Mouse (Mus musculus): ENCODE data around the gene Mknk2.

Mknk2 gene

DNA sequence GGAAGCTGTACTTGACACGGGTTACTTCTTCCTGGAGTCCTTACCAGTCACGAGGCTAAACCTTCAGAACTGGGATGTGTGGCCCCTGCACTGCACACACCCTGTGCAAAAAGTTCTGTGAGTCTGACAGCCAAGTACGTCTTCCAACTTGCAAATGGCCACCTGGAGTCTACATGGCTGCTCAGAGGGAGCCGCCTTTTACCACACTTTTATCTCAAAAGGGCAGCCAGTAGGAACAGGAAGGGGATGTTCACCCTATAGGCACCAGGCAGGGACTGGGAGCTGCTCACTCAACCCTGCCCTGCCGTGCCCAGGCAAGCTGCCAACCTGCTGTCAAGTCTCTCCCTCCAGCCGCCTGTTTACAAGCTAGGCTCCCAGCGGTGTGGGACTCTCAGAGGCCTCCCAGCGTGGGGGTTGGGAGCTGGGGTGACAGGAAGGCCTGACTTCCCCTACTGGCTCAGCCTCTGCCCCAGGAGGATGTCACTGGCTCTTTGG lies at the start of gene Mknk2:
Mknk2 (minus strand) TSS at position 171 of the 495 bp plus-strand sequence.
- in situ Hi-C loops (cut with MboI, MseI), result no loop called here

DNA sequence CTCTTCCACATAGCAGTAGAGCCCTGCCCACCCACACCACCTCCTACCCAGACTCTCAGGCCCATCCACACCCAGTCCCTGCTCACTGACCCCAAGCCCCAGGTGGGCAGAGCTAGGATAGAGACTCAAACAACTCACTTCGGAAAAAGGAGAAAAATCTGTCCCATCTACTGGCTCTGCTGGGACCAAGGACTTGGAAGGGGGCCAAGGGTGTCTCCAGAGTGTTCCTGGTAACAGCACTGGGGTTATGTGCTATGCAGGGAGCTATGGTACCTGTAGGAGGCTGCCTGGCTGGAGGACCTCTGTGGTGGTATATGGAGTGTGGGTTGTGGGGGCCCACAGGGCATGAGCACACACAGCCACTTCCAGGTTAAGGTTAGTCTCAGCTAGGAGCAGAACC lies 39.4 kb upstream of the Mknk2 start:
- in situ Hi-C loops (cut with MboI, MseI), result no loop called here

DNA sequence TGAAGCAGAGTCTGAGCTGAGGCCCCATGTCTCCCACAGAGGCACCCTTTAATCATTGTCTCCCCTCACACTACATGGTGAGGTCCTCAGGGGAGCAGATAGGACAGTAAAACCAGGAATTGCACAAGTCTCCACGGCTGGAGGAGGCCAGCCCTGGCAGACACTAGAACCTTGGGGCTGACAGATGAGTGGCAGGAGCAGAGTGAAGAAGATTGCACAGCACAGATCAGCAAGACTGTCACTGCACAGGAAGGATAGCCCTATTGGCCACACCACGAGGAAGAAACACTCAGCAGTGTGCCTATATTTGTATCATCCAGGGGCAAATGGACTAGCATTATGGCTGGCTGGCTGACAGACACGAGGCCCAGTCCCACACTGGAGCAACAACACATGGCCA lies 32.9 kb upstream of the Mknk2 start:
- in situ Hi-C loops (cut with MboI, MseI), result loop anchor here (5.0 kb wide), 1 partner anchor 66 kb away; no protein-coding TSS in a partner anchor

DNA sequence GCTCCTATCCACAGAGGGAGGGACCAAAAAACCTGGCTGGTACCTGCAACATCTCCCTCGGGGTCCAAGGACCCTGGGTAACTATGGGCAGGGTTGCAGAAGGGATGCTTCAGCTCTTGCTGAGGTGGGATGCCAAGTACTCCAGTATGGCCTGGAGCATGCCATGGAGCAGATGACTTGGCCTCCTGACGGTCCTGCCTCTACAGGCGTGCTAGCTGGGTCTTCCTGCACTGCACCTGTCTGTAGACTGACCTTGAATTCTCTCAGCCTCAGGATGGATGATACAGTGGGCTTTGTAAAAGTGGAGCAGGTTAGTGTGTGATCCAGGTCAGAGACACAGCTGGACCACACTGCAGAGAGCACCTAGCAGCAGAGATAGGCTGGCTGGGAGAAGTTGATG lies 27.6 kb upstream of the Mknk2 start:
- in situ Hi-C loops (cut with MboI, MseI), result no loop called here

DNA sequence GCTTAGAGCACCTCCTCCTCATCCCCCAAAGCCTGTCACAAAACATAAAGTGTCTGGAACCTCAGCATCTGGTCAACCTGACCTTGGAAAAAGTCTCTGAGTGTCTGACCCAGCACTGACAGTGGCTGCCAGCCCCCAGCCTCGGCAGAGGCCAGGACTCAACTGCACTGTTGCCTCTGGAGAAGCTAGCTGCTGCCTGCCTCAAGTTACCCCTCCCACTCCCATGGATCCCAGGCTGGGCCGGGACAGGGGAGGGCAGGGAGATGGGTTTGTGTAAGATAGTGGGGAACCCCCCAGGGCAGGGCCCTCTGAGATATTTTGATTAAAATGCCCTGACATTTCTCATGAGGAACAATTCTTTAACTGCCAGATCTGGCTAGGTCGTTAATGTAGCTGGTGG lies 27.1 kb upstream of the Mknk2 start:
- in situ Hi-C loops (cut with MboI, MseI), result no loop called here

DNA sequence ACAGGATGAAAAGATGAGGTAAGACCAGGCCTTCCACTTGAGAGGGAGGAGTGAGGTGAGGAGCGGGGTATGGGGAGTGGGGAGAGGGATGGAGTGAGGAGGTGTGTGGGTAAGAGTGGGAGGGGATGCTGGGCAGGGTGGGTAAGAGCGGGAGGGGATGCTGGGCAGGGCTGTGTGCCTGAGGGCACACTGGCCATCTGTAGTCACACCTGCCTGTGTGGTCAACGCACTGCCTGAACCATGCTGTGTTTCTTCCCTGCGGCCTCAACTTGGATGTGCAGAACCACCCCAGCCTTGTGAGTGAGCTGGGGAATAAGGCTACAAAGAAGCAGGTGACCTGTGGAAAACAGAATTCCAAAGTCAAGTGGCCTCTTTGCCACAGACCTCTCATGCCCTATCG lies 26.5 kb upstream of the Mknk2 start:
- in situ Hi-C loops (cut with MboI, MseI), result no loop called here

DNA sequence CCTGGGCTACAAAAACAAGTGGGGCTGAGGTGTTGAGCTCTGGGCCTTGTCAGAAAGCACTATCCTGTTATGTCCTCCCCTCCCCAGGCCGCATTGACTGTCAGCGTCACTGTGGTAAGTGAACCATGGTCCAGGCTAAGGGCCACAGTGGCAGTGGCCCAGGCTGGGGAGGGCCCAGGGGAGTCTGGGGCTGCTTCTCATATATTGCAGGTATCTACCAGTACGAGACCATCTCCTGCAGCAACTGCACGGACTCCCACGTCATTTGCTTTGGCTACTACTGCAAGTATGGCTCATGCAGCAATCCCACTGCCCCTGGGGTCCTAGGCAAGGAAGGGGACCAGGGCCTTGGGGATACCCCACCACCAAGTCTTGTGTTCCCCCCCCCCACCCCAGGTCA lies 25.7 kb upstream of the Mknk2 start:
- in situ Hi-C loops (cut with MboI, MseI), result no loop called here

DNA sequence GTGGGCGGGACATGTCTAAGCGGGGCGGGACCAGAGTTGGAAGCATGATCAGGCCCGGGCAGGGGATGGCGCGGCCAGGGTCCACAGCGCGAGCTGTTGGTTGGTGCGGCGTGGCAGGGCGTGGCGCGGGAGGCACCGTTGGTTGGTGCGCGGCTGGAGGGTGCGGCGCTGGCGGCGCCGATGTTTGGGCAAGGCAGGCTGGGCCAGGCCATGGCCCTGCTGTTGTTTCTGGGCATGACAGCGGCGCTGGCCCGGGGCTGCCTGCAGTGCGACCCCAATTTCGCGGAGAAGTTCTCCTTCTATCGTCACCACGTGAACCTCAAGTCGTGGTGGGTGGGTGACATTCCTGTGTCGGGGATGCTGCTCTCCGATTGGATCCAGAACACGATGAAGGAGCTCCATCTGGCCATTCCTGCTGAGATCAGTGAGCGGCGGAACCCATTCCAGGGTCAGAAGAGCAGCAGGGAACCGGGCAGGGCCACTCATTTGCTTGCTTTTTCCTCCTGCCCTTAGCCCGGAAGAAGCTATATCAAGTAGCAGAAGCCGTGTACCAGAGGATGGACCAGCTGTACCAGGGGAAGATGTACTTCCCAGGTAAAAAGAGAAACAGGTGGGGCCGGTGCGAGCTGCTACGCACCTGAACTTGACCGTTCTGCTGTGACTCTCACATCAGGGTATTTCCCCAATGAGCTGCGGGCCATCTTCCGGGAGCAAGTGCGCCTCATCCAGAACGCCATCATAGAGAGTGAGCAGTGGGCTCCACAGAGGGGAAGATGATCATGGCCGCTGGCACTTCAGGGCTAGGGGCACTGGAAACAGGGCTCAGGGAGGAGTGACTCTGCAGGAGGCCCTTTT lies 24.9 kb upstream of the Mknk2 start:
- in situ Hi-C loops (cut with MboI, MseI), result no loop called here

DNA sequence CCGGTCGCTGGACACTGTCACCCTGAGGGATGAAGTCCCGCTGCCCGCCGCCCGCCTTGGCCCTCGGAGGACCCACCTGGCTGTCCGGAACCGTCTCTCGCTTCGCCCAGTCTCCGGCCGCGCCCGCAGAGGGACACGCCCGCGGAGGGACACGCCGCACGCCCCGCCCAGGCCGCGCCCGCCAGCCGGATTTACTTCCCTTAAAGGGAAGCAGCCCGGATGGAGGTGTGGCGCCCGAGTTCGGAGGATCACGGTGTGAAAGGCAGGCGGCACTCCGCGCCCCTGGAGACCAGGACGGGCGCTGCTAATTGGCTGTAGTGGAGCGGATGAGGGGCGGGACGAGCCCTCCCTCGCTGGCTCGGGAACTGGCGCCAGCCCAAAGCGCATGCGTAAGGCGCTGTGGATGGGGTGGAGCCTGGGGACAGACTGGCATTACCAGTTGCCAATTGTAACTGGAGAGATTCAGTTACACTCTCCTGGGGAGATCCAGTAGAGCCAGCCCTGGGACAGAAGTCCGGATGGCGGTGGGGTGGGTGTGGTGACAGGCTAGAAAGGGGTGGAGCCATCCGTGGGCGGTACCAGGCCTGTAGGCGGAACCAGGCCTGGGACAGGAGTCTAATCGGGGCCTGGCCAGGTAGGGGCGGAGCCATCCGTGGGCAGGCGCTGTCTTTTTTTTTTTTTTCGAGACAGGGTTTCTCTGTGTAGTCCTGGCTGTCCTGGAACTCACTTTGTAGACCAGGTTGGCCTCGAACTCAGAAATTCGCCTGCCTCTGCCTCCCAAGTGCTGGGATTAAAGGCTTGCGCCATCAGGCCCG lies 24.0 kb upstream of the Mknk2 start, which contains the start of the genes Mob3a and Izumo4:
Mob3a (minus strand) TSS at position 257 of the 815 bp plus-strand sequence.
Izumo4 (plus strand) TSS at position 464 of the 815 bp plus-strand sequence.
- in situ Hi-C loops (cut with MboI, MseI), result no loop called here

DNA sequence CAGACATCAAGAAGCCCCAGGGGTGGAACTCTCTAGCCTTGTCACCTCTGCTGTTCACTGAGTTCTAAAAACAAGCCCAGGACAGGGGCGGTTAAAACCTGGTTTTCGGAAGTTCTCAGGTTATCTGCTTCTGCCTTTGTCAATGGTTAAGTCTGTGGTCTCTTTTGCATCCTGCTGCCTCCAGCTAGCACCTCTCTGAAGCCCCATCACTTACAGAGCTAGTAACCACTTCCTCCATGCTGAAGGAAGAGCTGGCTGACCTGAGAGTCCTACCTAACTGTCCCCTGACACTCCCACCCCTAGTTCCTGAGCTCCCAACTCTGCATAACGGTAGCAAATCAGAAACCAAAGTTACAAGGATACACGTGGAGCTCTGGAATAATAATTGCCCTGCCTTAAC lies 22.8 kb upstream of the Mknk2 start:
- in situ Hi-C loops (cut with MboI, MseI), result no loop called here

DNA sequence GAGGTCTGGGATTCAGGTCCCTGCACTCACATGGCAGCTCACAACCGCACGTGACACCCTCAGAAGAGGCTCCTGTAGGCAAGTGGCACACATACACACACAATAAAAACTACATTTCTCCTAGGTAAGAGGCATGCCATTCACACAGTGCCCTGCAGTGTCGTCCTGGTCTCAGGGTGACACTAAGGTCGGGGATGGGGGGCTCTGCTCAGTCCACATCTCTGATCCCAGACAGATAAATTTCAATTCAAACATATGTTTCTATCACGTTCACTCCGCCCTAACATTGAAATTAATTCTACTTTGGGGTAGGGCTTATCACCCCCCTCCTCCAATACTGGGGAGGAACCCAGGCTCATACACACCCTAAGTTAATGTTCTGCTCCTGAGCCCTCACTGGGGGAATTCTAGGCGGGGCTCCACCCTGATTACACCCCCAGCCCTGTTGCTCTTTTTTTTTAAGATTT lies 22.2 kb upstream of the Mknk2 start:
- in situ Hi-C loops (cut with MboI, MseI), result no loop called here

DNA sequence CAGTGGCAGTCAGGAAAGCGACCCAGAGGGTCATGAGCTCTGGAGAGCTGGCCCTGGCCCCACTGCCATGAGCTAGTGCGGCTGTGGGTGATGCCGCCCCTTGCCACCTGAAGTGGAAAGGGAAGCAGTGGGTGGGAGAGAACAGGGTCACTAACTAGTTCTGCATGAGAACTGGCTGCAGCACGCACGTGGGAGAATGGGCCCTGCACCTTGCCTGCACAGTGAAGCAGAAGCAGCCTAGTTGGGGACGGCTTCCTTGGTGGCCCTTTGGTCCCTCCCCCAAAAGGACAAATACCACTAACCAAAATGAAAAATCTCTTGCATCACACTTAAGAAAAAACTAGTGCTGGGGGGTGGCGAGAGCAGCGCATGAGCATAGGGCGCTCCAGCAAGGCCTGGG lies 20.7 kb upstream of the Mknk2 start:
- in situ Hi-C loops (cut with MboI, MseI), result no loop called here

DNA sequence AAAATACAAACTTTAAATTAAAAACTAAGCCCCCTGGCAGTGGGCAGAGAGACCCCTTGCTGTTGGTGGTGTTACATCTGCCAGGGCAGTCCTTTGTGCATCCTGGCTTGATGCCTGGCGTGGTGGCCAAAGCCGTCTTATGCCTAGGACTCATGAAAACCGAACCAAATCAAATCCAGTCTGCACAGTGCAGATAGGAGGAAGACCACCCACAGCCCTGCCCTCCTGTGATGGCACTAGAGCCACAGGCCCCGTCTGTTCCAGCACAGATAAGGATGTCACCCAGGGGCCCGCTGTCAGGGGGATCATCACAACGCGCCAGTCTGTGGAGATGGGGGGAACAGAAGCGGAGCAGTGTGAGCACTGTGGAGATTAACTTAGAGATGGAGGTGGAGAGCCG lies 19.9 kb upstream of the Mknk2 start:
- in situ Hi-C loops (cut with MboI, MseI), result no loop called here

DNA sequence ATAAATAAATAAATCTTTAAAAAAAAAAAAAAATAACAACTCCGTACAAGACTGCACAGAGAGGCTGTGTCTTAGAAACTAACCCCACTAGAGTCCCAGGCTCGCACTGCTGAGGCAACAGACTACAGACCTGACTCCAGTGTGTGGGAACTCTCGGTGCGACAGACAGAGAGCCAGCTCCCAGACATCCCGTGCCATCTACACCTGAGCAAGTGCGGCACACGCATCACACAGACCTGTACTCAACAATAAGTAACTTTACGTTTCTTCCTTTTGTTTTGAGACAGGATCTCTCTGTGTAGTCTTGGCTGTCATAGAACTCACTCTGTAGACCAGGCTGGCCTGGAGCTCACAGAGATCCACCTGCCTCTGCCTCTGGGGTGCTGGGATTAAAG lies 19.5 kb upstream of the Mknk2 start:
- in situ Hi-C loops (cut with MboI, MseI), result no loop called here

DNA sequence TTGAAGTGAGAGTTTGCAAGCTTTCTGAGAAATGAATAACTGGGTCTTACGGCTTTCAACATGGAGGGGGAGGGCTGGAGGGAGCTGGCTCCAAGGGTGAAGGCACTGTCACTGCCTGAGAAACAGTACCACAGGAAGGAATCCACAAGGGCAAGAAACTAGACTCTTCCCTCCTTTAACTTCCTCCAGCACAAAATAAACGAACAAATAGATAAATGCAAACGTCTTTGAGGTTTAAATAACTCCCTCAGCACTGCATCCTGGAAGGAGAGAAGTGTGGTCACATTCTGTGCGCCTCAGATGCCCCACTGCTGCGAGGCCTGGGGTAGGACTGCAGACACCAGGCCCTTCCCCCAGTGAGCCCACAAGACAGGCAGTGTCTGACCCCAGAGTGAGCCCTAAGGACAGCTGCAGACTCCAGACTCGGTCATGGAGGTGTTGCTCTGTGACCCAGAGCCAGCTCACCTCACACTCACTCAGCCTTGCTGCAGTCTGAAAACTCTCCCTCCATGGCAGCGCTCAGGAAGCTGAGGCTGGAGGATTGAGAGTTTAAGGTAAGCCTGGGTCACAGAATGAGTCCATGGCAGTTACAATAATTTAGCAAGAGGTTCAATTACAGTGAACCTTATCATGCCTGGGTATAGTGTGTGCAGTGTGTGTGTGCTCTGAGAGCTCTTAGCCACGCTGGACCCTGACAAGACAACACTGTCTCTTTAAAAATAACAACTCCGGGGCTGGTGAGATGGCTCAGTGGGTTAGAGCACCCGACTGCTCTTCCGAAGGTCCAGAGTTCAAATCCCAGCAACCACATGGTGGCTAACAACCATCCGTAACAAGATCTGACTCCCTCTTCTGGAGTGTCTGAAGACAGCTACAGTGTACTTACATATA lies 18.8 kb upstream of the Mknk2 start:
- in situ Hi-C loops (cut with MboI, MseI), result no loop called here

DNA sequence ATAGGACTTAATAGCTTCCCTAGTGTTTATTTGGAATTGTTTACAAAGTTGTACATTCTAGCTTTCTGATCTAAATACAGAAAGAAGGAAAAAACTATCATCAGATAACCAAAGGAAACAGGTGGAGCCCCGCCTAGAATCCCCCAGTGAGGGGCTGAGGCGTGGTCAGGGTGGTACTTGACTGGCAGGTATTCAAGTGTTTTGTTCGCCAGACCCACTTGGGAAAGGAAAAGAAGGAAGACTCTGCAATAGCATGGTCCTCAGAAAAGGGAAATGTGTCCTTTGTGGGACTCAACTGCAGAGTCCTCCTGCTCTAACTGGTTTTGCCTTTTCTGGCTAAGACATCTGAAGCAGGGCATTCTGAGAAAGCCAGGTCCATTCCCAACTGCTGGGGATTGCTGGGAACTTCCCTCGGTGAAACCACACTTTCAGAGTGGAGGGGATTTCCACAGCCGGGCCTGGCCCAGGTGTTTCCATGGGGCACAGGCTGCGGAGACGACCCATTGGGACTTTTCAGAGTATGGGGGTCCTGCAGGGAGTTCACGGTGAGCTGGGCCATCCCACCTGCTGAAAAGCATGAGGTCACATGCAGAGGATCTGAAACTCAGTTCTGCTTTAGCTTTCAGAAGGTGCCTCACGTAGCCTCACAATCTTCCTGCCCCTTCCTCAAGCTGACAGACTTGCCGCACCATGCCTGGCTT lies 18.0 kb upstream of the Mknk2 start:
- in situ Hi-C loops (cut with MboI, MseI), result no loop called here

DNA sequence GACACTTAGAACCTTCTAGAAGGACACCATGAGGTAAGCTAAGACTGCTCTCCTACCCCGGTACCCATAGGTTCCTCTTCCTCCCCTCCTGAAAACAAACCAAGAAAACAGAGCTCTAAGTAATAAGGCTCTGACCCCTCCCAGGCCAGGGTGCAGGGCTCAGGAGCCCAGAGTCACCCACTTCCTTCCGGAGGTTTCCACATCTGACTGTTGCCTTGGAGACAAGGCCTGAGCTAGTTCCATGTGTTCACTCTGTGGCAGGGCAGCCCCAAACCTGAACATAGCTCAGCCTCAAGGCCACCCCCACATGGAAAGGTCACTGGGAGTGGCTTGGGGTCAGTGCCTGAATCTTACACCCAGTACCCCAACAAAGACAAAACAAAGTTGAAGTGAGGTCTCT lies 17.3 kb upstream of the Mknk2 start:
- in situ Hi-C loops (cut with MboI, MseI), result no loop called here

DNA sequence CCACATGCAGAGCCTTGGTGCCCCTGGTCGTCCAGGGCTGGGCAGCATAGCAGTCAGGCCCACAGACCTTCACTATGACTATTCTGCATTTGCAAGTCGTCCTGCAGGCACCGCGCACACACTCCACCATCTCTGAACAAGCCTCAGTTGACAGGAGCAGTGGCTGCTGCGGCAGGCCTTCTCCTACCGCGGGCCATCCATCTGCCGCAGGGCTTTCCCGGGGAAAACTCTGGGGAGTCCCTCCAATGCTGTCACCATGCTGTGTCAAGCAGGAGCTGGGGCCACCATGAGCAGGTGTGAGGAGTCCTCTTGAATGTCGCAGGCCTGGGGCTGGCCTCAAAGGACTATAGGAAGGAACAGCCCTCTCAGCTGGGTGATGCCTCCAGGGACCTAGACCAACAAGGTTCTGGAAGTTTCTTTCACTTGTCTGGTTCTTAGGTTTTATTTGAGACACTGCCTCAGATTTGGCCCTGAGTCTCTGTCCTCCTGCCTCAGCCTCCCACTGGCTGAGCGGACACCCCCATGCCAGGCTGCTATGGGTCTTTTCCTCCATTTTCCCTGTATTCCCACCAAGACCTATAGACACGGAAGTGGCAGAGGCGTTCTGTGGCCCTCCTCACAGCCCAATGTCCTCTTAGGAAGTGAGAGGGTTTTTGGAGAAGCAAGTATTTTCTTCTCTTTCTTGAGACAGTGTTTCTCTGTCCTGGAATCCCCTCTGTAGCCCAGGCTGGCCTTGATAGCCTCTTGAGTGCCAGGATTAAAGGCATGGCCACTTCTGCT lies 16.4 kb upstream of the Mknk2 start:
- in situ Hi-C loops (cut with MboI, MseI), result no loop called here

DNA sequence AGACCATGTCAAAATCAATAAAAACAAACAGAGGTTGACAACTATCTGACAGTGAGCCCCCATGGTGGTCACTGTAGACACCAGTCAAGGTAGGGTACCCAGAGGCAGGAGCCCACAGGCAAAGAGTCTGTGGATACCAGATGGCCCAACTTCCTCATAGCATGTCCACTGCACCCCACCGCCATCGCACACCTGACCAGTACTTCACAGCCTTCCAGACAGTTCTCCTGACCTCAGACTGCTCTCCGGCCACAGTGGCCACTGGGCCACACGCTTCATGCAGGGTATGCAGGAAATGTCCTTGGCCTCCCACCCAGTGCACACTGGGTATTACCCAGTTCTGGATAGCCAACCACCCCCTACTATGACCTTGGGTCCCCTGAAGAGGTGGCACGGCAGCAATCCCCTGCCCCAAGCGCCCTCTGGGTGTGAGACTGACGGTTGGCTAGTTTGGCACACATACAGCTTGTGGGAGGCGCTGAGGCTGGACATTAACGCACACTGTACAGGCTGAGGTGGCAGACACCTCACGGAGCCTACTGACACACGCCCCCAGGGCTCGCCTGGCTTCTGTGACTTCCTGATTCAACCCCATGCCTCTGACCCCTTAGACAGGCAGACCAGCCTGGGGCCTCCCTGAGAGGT lies 15.6 kb upstream of the Mknk2 start:
- in situ Hi-C loops (cut with MboI, MseI), result no loop called here

All from T-helper 2 cell (primary cell).